Mouse (Mus musculus) ES-Bruce4 (cell line): ENCODE data around the gene Acaca. TPM values are rescaled to one million over a fixed set of nuclear protein-coding genes. Genes with fewer than 3 reads are reported as not detected.

Source experiments
- H3K27ac ChIP-seq: 2 replicates; pipeline ENCODE4 v1.5.1; 2012; ENCODE audit warnings: low read length, inconsistent platforms; ENCODE audit not compliant: insufficient read depth
- H3K27me3 ChIP-seq: 2 replicates; pipeline ENCODE4 v1.6.1; 2012; ENCODE audit warnings: mild to moderate bottlenecking, low read length, inconsistent platforms; ENCODE audit not compliant: control insufficient read depth, poor library complexity, insufficient read depth, severe bottlenecking
- H3K36me3 ChIP-seq: 2 replicates; pipeline ENCODE4 v1.6.1; 2012; ENCODE audit warnings: inconsistent platforms, mild to moderate bottlenecking, low read length, moderate library complexity; ENCODE audit not compliant: control insufficient read depth, poor library complexity, insufficient read depth, severe bottlenecking
- H3K4me1 ChIP-seq: one replicate; pipeline ENCODE4 v1.8.1; 2011; ENCODE audit warnings: low read length; ENCODE audit not compliant: control insufficient read depth, insufficient read depth
- H3K4me3 ChIP-seq: 2 replicates; pipeline ENCODE4 v1.5.1; 2011; ENCODE audit warnings: low read depth, mild to moderate bottlenecking, low read length
- H3K9ac ChIP-seq: 2 replicates; pipeline ENCODE4 v1.6.1; 2012; ENCODE audit warnings: low read depth, mild to moderate bottlenecking, inconsistent platforms; ENCODE audit not compliant: poor library complexity, severe bottlenecking
- H3K9me3 ChIP-seq: replicated peaks from 2 replicates; pipeline ENCODE4 v1.6.1; 2012; ENCODE audit warnings: mild to moderate bottlenecking, low read length, inconsistent platforms; ENCODE audit not compliant: control insufficient read depth, poor library complexity, insufficient read depth, severe bottlenecking
- CTCF ChIP-seq: IDR thresholded peaks from one replicate; pipeline ENCODE4 v1.8.1; 2011; ENCODE audit warnings: low read depth, low read length
- EP300 ChIP-seq: IDR thresholded peaks from 2 replicates; pipeline ENCODE4 v1.6.1; 2011; ENCODE audit warnings: low read depth, low read length; ENCODE audit not compliant: insufficient read depth
- POLR2A ChIP-seq: IDR thresholded peaks from one replicate; pipeline ENCODE4 v1.8.1; 2011; ENCODE audit warnings: low read length; ENCODE audit not compliant: insufficient read depth
- polyA plus RNA-seq: library from polyadenylated mRNA; stranded (reverse); fragments of >200 nt; gene quantifications from 2 replicates; pipeline ENCODE4 v1.2.4, GENCODE M21; 2011; ENCODE audit warnings: low read depth; ENCODE audit not compliant: missing spikeins, insufficient read depth, insufficient read length

The Acaca gene
- polyA plus RNA-seq, 1 experiment = 49.5 TPM

DNA sequence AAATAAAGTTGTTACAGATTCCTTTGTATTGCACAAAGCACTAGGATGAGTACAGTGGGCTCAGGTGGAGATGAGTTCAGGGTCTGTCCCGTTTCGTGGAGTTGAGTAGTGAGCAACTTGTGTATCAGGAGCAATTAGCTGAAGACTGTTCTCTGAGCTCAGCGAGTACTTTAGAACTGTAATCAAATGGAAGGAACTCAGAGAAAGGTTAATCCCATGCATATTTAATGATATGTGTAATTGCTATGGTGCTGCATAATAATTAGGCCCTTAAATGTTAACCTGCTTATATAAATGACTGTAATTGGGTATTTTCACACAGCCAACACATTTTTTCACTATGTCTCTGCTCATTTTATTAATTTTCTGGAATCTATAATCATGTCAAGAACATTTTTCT lies 7.0 kb downstream of the Acaca start:
- Histone ChIP-seq H3K9me3 (no peaks in the 10 kb centered on the region), H3K36me3 (no peaks in the 10 kb centered on the region)

DNA sequence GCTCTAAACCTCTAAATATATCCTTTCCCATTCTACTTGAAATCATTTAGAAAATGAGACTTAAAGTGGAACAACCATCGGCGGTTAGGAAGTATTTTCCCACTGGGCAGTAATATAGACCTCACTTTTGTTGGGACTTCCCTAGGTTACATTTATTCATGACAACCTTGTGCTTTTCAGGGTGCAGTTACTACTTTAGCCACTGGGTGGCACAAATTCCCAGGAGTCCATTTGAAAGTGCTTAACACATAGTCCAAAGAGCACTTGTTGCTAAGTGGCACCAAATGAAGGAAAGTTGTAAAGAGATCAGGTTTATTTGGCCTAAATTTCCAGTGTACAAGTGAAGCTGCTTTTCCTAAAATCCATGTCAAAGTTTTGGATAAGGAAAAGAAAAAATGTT lies 12.3 kb downstream of the Acaca start:
- no peaks in the 10 kb centered on the region for H3K9me3 ChIP-seq
- no peaks in the 10 kb centered on the region for H3K36me3 ChIP-seq
- H3K27ac ChIP-seq = no peak overlapping the region
- no peak overlapping the region for H3K4me3 ChIP-seq
- H3K9ac ChIP-seq = no peak overlapping the region
- no peaks in the 10 kb centered on the region for H3K27me3 ChIP-seq
- TF ChIP-seq EP300 (no peak), POLR2A (no peak), CTCF (peak; percentile 11)
- H3K4me1 ChIP-seq = no peaks in the 10 kb centered on the region

More for the DNA sequence above, 7.0 kb downstream of the Acaca start:
- H3K9ac ChIP-seq = no peak overlapping the region
- no peak overlapping the region for H3K4me3 ChIP-seq
- TF ChIP-seq POLR2A (no peak), CTCF (no peak), EP300 (no peak)
- H3K27me3 ChIP-seq = no peaks in the 10 kb centered on the region
- H3K27ac ChIP-seq = no peak overlapping the region
- no peaks in the 10 kb centered on the region for H3K4me1 ChIP-seq

DNA sequence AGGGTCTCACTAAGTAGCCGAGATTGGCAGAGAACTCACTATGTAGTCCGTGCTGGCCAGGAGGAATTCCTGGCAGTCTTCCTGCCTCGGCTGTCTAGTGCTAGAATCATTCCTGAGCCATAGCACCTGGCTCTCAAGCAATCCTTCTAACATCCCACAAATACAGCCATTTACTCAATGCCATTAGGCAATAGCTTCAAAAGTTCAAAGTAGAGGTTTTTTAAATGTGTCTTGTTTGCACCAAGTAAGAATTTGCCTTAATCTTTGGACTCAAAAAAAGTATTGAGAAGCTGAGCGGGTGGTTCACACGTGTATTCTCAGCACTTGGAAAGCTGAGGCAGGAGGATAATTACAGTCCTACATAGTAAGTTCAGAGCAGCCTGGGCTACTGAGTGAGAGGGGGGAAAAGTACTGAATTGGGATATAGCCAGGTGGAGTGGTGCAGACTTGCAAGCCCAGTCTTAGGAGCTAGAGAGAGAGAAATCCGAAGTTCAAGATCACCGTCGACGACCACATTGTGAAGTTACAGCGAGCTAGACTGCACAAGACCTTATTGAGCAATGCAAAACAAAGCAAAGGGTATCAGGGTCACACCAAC lies 15.8 kb downstream of the Acaca start:
- no peak overlapping the region for H3K9ac ChIP-seq
- no peaks in the 10 kb centered on the region for H3K36me3 ChIP-seq
- H3K9me3 ChIP-seq = no peaks in the 10 kb centered on the region
- TF ChIP-seq EP300 (no peak), CTCF (no peak), POLR2A (no peak)
- H3K27ac ChIP-seq = no peak overlapping the region
- no peaks in the 10 kb centered on the region for H3K4me1 ChIP-seq
- H3K4me3 ChIP-seq = no peak overlapping the region
- no peaks in the 10 kb centered on the region for H3K27me3 ChIP-seq

DNA sequence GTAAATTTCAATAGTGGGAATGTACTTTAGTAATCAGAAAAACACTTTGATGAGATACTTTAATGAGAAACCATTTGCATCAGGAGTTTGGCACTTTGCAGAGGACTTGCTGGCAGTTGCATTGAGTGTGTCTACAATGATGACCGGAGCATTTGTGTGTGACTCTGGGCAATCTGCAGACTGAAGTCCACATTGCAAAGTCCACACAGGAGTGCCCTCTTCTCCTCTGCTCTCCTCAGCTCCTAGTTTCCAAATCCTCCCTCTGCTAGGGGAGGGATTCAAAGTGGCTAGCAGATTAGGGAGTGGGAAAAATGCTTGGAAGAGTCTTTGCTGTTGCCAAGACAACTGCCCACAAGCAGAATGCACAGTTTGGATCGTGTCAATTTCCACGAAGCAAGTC lies 16.6 kb downstream of the Acaca start:
- TF ChIP-seq EP300 (no peak), CTCF (no peak)
- Histone ChIP-seq H3K27me3 (no peaks in the 10 kb centered on the region), H3K27ac (no peak overlapping the region), H3K9me3 (no peaks in the 10 kb centered on the region), H3K9ac (no peak overlapping the region), H3K4me1 (no peaks in the 10 kb centered on the region), H3K36me3 (no peaks in the 10 kb centered on the region), H3K4me3 (no peak overlapping the region)

DNA sequence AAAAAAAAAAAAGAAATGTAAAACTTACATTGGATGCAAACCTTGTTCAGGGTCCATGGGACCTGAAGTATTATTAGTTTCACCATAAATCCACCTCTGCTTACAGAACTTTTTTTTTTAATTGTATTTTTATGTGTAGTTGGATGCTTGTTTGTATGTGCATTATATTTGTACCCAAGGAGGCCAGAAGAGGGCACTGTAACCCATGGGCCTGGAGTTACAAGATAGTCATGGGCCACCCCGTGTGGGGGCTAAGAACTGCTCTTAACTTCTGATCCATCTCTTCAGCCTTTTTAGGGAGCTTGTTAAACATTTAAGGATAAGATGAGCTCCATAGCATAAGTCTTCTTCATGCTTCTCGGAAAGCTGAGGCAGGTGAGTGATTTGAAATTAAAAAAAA lies 21.4 kb downstream of the Acaca start:
- TF ChIP-seq EP300 (no peak), CTCF (peak; percentile 42)

DNA sequence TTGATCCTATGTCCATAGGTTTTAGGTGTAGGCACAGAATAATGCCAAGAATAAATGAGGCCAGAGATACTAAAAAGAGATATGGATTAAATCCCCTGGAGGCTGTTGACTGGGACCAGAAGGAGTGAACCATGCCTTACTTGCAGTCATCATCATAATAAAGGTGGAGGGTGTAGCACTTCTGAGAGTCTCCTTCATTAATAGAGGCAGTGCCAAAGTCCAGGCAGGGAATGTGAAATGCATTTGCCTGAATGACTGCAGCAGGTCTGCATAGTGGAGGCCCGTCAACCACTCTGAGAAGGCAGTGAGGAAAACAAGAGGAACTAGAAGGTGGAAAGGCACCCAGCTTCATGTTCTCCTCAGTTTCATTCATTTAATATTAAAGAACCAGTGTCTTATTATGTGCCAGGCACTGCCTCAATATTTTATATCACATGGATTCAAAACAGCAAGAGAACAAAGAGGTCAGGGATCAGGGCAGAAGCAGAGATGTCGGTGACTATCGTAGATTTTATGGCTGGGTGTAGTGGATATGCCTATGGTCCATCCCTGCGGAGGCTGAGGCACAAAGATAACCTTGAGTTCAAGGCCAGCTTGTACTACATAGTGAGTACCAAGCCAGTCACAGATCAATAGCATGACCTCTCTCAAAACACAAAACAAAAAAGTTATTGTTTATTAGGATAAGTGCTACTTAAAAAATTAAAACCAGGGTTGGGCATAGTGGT lies 27.2 kb downstream of the Acaca start:
- TF ChIP-seq POLR2A (no peak), CTCF (no peak), EP300 (no peak)
- Histone ChIP-seq H3K27me3 (no peaks in the 10 kb centered on the region), H3K27ac (no peak overlapping the region), H3K4me1 (no peaks in the 10 kb centered on the region), H3K4me3 (no peak overlapping the region), H3K36me3 (no peaks in the 10 kb centered on the region), H3K9me3 (no peaks in the 10 kb centered on the region), H3K9ac (no peak overlapping the region)

More for the DNA sequence above, 21.4 kb downstream of the Acaca start:
- Histone ChIP-seq H3K9ac (no peak overlapping the region), H3K4me1 (no peaks in the 10 kb centered on the region), H3K27ac (no peak overlapping the region), H3K36me3 (no peaks in the 10 kb centered on the region), H3K4me3 (no peak overlapping the region), H3K27me3 (no peaks in the 10 kb centered on the region), H3K9me3 (no peaks in the 10 kb centered on the region)

DNA sequence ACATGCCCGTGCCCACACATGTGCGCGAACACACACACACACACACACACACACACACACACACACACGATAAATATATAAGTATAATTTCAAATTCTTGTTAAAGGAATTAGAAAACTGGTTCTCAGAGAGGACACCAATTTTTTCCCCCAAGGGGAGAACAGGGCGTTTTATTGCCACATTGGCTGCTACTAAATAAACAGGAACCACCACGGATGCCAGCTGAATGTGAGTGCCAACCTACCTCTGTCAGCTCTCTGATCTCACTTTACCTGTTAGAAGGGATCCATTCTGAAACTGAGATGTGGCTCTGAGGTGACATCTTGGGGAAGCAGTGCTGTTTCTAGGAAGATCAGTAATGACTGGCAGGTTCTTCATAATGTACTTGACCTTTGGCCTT lies 34.7 kb downstream of the Acaca start:
- Histone ChIP-seq H3K4me3 (no peak overlapping the region), H3K27me3 (no peaks in the 10 kb centered on the region), H3K4me1 (no peaks in the 10 kb centered on the region), H3K9ac (no peak overlapping the region), H3K9me3 (no peaks in the 10 kb centered on the region), H3K27ac (no peak overlapping the region), H3K36me3 (no peaks in the 10 kb centered on the region)
- TF ChIP-seq POLR2A (no peak), EP300 (no peak), CTCF (no peak)
